Mouse (Mus musculus) A20 (cell line): ENCODE data around the gene Gpr157.
A peak's percentile ranks its signal among the peaks of the same experiment; 100 is the strongest.

ENCODE experiments used
- DNase-seq: peaks from one replicate; pipeline ENCODE4 v3.0.0-alpha.2; 2011; ENCODE audit warnings: low read depth, low spot score

Gpr157 gene

GRCm38 (mm10) chr4:150109636-150110035 is 22.5 kb downstream of the Gpr157 start:
- no peak for DNase-seq

GRCm38 (mm10) chr4:150110373-150110772 is 23.2 kb downstream of the Gpr157 start:
- no peak for DNase-seq

- DNase-seq, result peak; percentile 70
These were observed 25.7 kb downstream of the Gpr157 start for GRCm38 (mm10) chr4:150112867-150113266.

- DNase-seq, result no peak
These were observed 27.4 kb downstream of the Gpr157 start for GRCm38 (mm10) chr4:150114505-150115061.

- no peak for DNase-seq
These were observed 30.1 kb downstream of the Gpr157 start for GRCm38 (mm10) chr4:150117311-150117710.

GRCm38 (mm10) chr4:150118163-150118562 is 31.0 kb downstream of the Gpr157 start:
- no peak for DNase-seq

GRCm38 (mm10) chr4:150119055-150119454 is 31.9 kb downstream of the Gpr157 start, which contains the start of gene Slc2a5:
Gene Slc2a5, plus strand, starts transcription at chr4:150119283.
- DNase-seq, result no peak

GRCm38 (mm10) chr4:150119640-150120039 is 32.5 kb downstream of the Gpr157 start:
- DNase-seq, result no peak

GRCm38 (mm10) chr4:150120173-150120833 is 33.1 kb downstream of the Gpr157 start:
- DNase-seq, result peak; percentile 86

GRCm38 (mm10) chr4:150121430-150121829 is 34.3 kb downstream of the Gpr157 start:
- peak; percentile 46 for DNase-seq

GRCm38 (mm10) chr4:150122476-150122875 is 35.3 kb downstream of the Gpr157 start:
- DNase-seq, result no peak

- DNase-seq, result no peak
These were observed 39.2 kb downstream of the Gpr157 start for GRCm38 (mm10) chr4:150126373-150126772.

- no peak for DNase-seq
These were observed 40.7 kb downstream of the Gpr157 start for GRCm38 (mm10) chr4:150127894-150128293.

- no peak for DNase-seq
These were observed 41.4 kb downstream of the Gpr157 start for GRCm38 (mm10) chr4:150128571-150128970.

GRCm38 (mm10) chr4:150130661-150131060 is 43.5 kb downstream of the Gpr157 start:
- no peak for DNase-seq

GRCm38 (mm10) chr4:150132692-150133271 is 45.6 kb downstream of the Gpr157 start:
- peak; percentile 67 for DNase-seq

GRCm38 (mm10) chr4:150135254-150135653 is 48.1 kb downstream of the Gpr157 start:
- DNase-seq, result no peak

GRCm38 (mm10) chr4:150136693-150137092 is 49.5 kb downstream of the Gpr157 start:
- peak; percentile 84 for DNase-seq

GRCm38 (mm10) chr4:150137368-150138083 is 50.4 kb downstream of the Gpr157 start:
- no peak for DNase-seq

- peak; percentile 95 for DNase-seq
These were observed 50.9 kb downstream of the Gpr157 start for GRCm38 (mm10) chr4:150138084-150138543.

GRCm38 (mm10) chr4:150139090-150139489 is 51.9 kb downstream of the Gpr157 start:
- no peak for DNase-seq

GRCm38 (mm10) chr4:150140346-150140745 is 53.2 kb downstream of the Gpr157 start:
- no peak for DNase-seq
